In genomic region chr7:24153272-24153671, GRCm38 (mm10) we compare ENCODE assay signal across 9 mouse cellular contexts. TPM values are rescaled to one million over a fixed set of nuclear protein-coding genes. Genes with fewer than 3 reads are reported as not detected.
DNase-seq lines count a peak whose midpoint lies in the region; ATAC-seq and TF ChIP-seq lines count a peak whose summit lies in the region.
"Had no signal": no experiment of that assay in that cellular context is flagged by ENCODE, and none has a peak within 500 bp of the region (broad histone marks: within the 10 kb centered on the region; RNA-seq: fewer than 3 reads in every experiment).

No protein-coding gene starts in this region.

- no peak overlapping the region for H3K27ac ChIP-seq in heart, postnatal 0 days (ENCODE audit: low read depth)
- H3K27ac ChIP-seq: neural tube, embryonic 12.5 days had no signal

- TF ChIP-seq CTCF in heart, postnatal 0 days (IDR thresholded peaks at IDR 0.05; ENCODE audit: low read depth), result peak; percentile 51

- TF ChIP-seq EP300 in heart, postnatal 0 days (IDR thresholded peaks at IDR 0.05; ENCODE audit: low read depth), result no peak

- intact Hi-C loops in gastrocnemius, postnatal 14 days (cut with DNase I; ENCODE audit: low total_unique reads), result no loop called here

- H3K4me2 ChIP-seq in heart, postnatal 0 days (ENCODE audit: low read depth, low read length), result no peak overlapping the region
- H3K4me2 ChIP-seq: neural tube, embryonic 12.5 days had no signal

- H3K9me3 ChIP-seq in heart, postnatal 0 days (replicated peaks; ENCODE audit: control insufficient read depth, low read length), result 0 out of 2 replicates have a peak, but pooled peaks cover 5% of the 10 kb centered on the region
- H3K9me3 ChIP-seq: neural tube, embryonic 12.5 days had no signal

- no peak overlapping the region for H3K4me3 ChIP-seq in heart, postnatal 0 days (ENCODE audit: low read depth, low read length)
- H3K4me3 ChIP-seq: neural tube, embryonic 12.5 days had no signal

- peak; percentile 6 for DNase-seq in heart, postnatal 0 days (ENCODE audit: low spot score)
- DNase-seq in heart, adult 9 months (ENCODE audit: low spot score in 2 of 2), result no peak
- DNase-seq in thymus, postnatal 14 days, result peak; percentile 33
- no peak for DNase-seq in thymus, postnatal 10 days (ENCODE audit: low spot score in 2 of 2)
- peak; percentile 37 to 43 for DNase-seq in kidney, postnatal 25 days
- DNase-seq in gastrocnemius, postnatal 14 days, result no peak
- DNase-seq in gastrocnemius, adult 8-10 months (ENCODE audit: low spot score in 2 of 2), result no peak

- H3K9ac ChIP-seq in heart, postnatal 0 days (replicated peaks; ENCODE audit: low read depth, low read length), result no peak overlapping the region
- H3K9ac ChIP-seq: neural tube, embryonic 12.5 days had no signal

- whole genome bisulfite sequencing in heart, postnatal 0 days, result 7% methylated on average over 1 of the region's 1 CpGs

- no peaks in the 10 kb centered on the region for H3K36me3 ChIP-seq in heart, postnatal 0 days (replicated peaks; ENCODE audit: control insufficient read depth, insufficient read depth, low read length)
- H3K36me3 ChIP-seq: neural tube, embryonic 12.5 days had no signal

- no peaks in the 10 kb centered on the region for H3K4me1 ChIP-seq in heart, postnatal 0 days (ENCODE audit: control insufficient read depth, insufficient read depth)
- H3K4me1 ChIP-seq: neural tube, embryonic 12.5 days had no signal

- H3K27me3 ChIP-seq in heart, postnatal 0 days (ENCODE audit: control insufficient read depth, insufficient read depth, low read length), result no peaks in the 10 kb centered on the region
- H3K27me3 ChIP-seq: neural tube, embryonic 12.5 days had no signal

- ATAC-seq in heart, postnatal 0 days (ENCODE audit: insufficient read depth, low read depth), result no peak
- ATAC-seq in inflammation-experienced regulatory T-cells, adult 6 months, result no peak

RNA-seq across cellular contexts. Expression of gene Zfp235, which starts 19.3 kb away (rescaled TPM):
- 7.7 and 8.6 TPM in 2 replicates for total RNA-seq in heart, postnatal 0 days (2014; rRNA removed; ENCODE audit: low replicate concordance)
- polyA plus RNA-seq in heart, postnatal 0 days (2015; fragmentation: Nextera tagmentation; extraction: Ambion mirVana), result 4.9 and 5.6 TPM in 2 replicates
- 10 to 100 TPM; 14.7 to 18.5 (median 16.5) TPM for polyA plus RNA-seq in inflammation-experienced regulatory T-cells, adult 6 months (2017; shearing (Covaris generic))
- 1 to 10 TPM; 3.8 to 4.0 TPM for total RNA-seq in gastrocnemius, postnatal 14 days (2021)
- total RNA-seq in gastrocnemius, adult 8-10 months (2022), result 1 to 10 TPM; 3.6 to 4.7 (median 4.0) TPM

RNA-seq across cellular contexts. Expression of gene Zfp114, which starts 21.6 kb away (rescaled TPM):
- total RNA-seq in heart, postnatal 0 days (2014; rRNA removed; ENCODE audit: low replicate concordance), result 0.19 and 1.1 TPM in 2 replicates
- 0.42 and 0.86 TPM in 2 replicates for polyA plus RNA-seq in heart, postnatal 0 days (2015; fragmentation: Nextera tagmentation; extraction: Ambion mirVana)
- 1 to 10 TPM in 2 of 3 experiments, under 1 TPM in 1; 0.75 to 2.1 (median 1.2) TPM for polyA plus RNA-seq in inflammation-experienced regulatory T-cells, adult 6 months (2017; shearing (Covaris generic))
- under 1 TPM in 1 of 2 experiments, not detected in 1; 0.51 TPM for total RNA-seq in gastrocnemius, postnatal 14 days (2021)
- total RNA-seq in gastrocnemius, adult 8-10 months (2022), result under 1 TPM in 3 of 4 experiments, not detected in 1; 0.15 to 0.34 (median 0.19) TPM

RNA-seq across cellular contexts. Expression of gene Zfp112, which starts 41.2 kb away (rescaled TPM):
- 2.2 and 4.3 TPM in 2 replicates for total RNA-seq in heart, postnatal 0 days (2014; rRNA removed; ENCODE audit: low replicate concordance)
- polyA plus RNA-seq in heart, postnatal 0 days (2015; fragmentation: Nextera tagmentation; extraction: Ambion mirVana), result 3.8 and 3.9 TPM in 2 replicates
- 1 to 10 TPM in 1 of 3 experiments, under 1 TPM in 2; 0.44 to 1.1 (median 0.58) TPM for polyA plus RNA-seq in inflammation-experienced regulatory T-cells, adult 6 months (2017; shearing (Covaris generic))
- total RNA-seq in gastrocnemius, postnatal 14 days (2021), result 1 to 10 TPM; 2.7 to 3.5 TPM
- 1 to 10 TPM; 4.5 to 6.1 (median 5.3) TPM for total RNA-seq in gastrocnemius, adult 8-10 months (2022)

RNA-seq across cellular contexts. Expression of gene Zfp111, which starts 58.0 kb away (rescaled TPM):
- total RNA-seq in heart, postnatal 0 days (2014; rRNA removed; ENCODE audit: low replicate concordance), result 2.2 and 3.5 TPM in 2 replicates
- 2.4 and 2.7 TPM in 2 replicates for polyA plus RNA-seq in heart, postnatal 0 days (2015; fragmentation: Nextera tagmentation; extraction: Ambion mirVana)
- polyA plus RNA-seq in inflammation-experienced regulatory T-cells, adult 6 months (2017; shearing (Covaris generic)), result 1 to 10 TPM; 1.2 to 1.3 (median 1.3) TPM
- total RNA-seq in gastrocnemius, postnatal 14 days (2021), result 1 to 10 TPM; 3.6 to 4.7 TPM
- total RNA-seq in gastrocnemius, adult 8-10 months (2022), result 1 to 10 TPM; 2.1 to 3.7 (median 2.9) TPM

Comparison
In these comparisons a context has a peak if more than half of its experiments do, and no peak if none do; other contexts are left out.
1. DNase-seq: peak in heart, postnatal 0 days (single experiment), thymus, postnatal 14 days (single experiment) and kidney, postnatal 25 days (2 of 2); none in heart, adult 9 months (0 of 2), thymus, postnatal 10 days (0 of 2), gastrocnemius, postnatal 14 days (single experiment) and gastrocnemius, adult 8-10 months (0 of 2).